8 mouse cellular contexts compared by ENCODE assay signal in genomic region chr16:93684441-93684840, GRCm38 (mm10). TPM values are rescaled to one million over a fixed set of nuclear protein-coding genes. Genes with fewer than 3 reads are reported as not detected.
DNase-seq lines count a peak whose midpoint lies in the region; ATAC-seq and TF ChIP-seq lines count a peak whose summit lies in the region.
"Had no signal": no experiment of that assay in that cellular context is flagged by ENCODE, and none has a peak within 500 bp of the region (broad histone marks: within the 10 kb centered on the region; RNA-seq: fewer than 3 reads in every experiment).

No protein-coding gene starts in this region.

- H3K4me2 ChIP-seq in embryonic facial prominence, embryonic 12.5 days (replicated peaks) = peak overlapping the region; percentile 86; the same call in 1 of the 2 replicates
- H3K4me2 ChIP-seq in intestine, postnatal 0 days (replicated peaks; ENCODE audit: low read depth) = peak overlapping the region; percentile 97; the same call in 1 of the 2 replicates

- DNase-seq in left cerebral cortex, adult 2 months (ENCODE audit: extremely low spot score in 1 of 2, low spot score in 2 of 2) = no peak
- DNase-seq in left cerebral cortex, adult 8-10 months (ENCODE audit: low spot score in 2 of 2) = no peak
- no peak for DNase-seq in thymus, postnatal 4 days
- DNase-seq in cerebellum, postnatal 36 days = no peak

- peaks cover 11% of the 10 kb centered on the region for H3K4me1 ChIP-seq in embryonic facial prominence, embryonic 12.5 days
- 0 out of 2 replicates have a peak, but pooled peaks cover 3% of the 10 kb centered on the region for H3K4me1 ChIP-seq in intestine, postnatal 0 days (replicated peaks; ENCODE audit: control insufficient read depth, insufficient read depth, low read length)
- peaks cover 12% of the 10 kb centered on the region for H3K4me1 ChIP-seq in small intestine, adult 2 months (ENCODE audit: control insufficient read depth, insufficient read depth, insufficient read length, low read length)

- WGBS in embryonic facial prominence, embryonic 12.5 days = 32% methylated on average over 7 of the region's 7 CpGs
- 59% methylated on average over 7 of the region's 7 CpGs for WGBS in intestine, postnatal 0 days
- 78% methylated on average over 7 of the region's 7 CpGs for WGBS in small intestine, adult 2 months

- peaks cover 49% of the 10 kb centered on the region for H3K27me3 ChIP-seq in embryonic facial prominence, embryonic 12.5 days
- peaks cover 15% of the 10 kb centered on the region for H3K27me3 ChIP-seq in intestine, postnatal 0 days (replicated peaks; ENCODE audit: control insufficient read depth, insufficient read depth, low read length)
- peaks cover 7% of the 10 kb centered on the region for H3K27me3 ChIP-seq in small intestine, adult 2 months (ENCODE audit: control insufficient read depth, insufficient read depth, low read length)

- TF ChIP-seq CTCF in left cerebral cortex, adult 2 months (IDR thresholded peaks at IDR 0.05) = no peak
- no peak for TF ChIP-seq CTCF in intestine, postnatal 0 days (IDR thresholded peaks at IDR 0.05; ENCODE audit: low read depth)
- no peak for TF ChIP-seq CTCF in small intestine, adult 2 months (IDR thresholded peaks at IDR 0.05; ENCODE audit: extremely low read depth, insufficient read length, insufficient replicate concordance, low read depth, low read length)

- ATAC-seq in embryonic facial prominence, embryonic 12.5 days (ENCODE audit: insufficient number of reproducible peaks, insufficient read depth, low FRiP score, low TSS enrichment) = no peak
- ATAC-seq in intestine, postnatal 0 days = no peak

- no peak for TF ChIP-seq POLR2A in small intestine, adult 2 months (IDR thresholded peaks at IDR 0.05; ENCODE audit: low read depth, low read length)

- H3K9ac ChIP-seq in embryonic facial prominence, embryonic 12.5 days = no peak overlapping the region
- H3K9ac ChIP-seq in intestine, postnatal 0 days (ENCODE audit: low read depth, low read length) = no peak overlapping the region

- H3K36me3 ChIP-seq in embryonic facial prominence, embryonic 12.5 days = no peaks in the 10 kb centered on the region
- H3K36me3 ChIP-seq in intestine, postnatal 0 days (ENCODE audit: control insufficient read depth, insufficient read depth) = no peaks in the 10 kb centered on the region
- no peaks in the 10 kb centered on the region for H3K36me3 ChIP-seq in small intestine, adult 2 months (ENCODE audit: control insufficient read depth, insufficient read depth, low read length)

- peak overlapping the region; percentile 58; the same call in 1 of the 2 replicates for H3K4me3 ChIP-seq in left cerebral cortex, adult 2 months
- 0 out of 2 replicates have a peak overlapping the region, but pooled peaks have one; percentile 9 for H3K4me3 ChIP-seq in embryonic facial prominence, embryonic 12.5 days
- peak overlapping the region; percentile 51; the same call in 1 of the 2 replicates for H3K4me3 ChIP-seq in intestine, postnatal 0 days (ENCODE audit: low read depth, low read length)
- peak overlapping the region; percentile 29 for H3K4me3 ChIP-seq in small intestine, adult 2 months (ENCODE audit: low read depth, low read length)

- H3K27ac ChIP-seq in left cerebral cortex, adult 2 months = no peak overlapping the region
- H3K27ac ChIP-seq in embryonic facial prominence, embryonic 12.5 days = no peak overlapping the region
- no peak overlapping the region for H3K27ac ChIP-seq in intestine, postnatal 0 days (ENCODE audit: low read depth, low read length)
- no peak overlapping the region for H3K27ac ChIP-seq in small intestine, adult 2 months (ENCODE audit: insufficient read depth, low read depth, low read length)

- intact Hi-C loops in left cerebral cortex, adult 2 months (cut with DNase I) = loop anchor here (10.0 kb wide), 2 partner anchors 80 to 230 kb away; no protein-coding TSS in a partner anchor

- H3K9me3 ChIP-seq in embryonic facial prominence, embryonic 12.5 days = no peaks in the 10 kb centered on the region
- H3K9me3 ChIP-seq in intestine, postnatal 0 days (ENCODE audit: control insufficient read depth) = no peaks in the 10 kb centered on the region

RNA-seq across cellular contexts. Expression of gene Cbr3, which starts 1.4 kb away (rescaled TPM):
- 10 to 100 TPM; 16.1 to 16.9 TPM for total RNA-seq in left cerebral cortex, adult 2 months (2021)
- total RNA-seq in left cerebral cortex, adult 8-10 months (2022) = 10 to 100 TPM; 16.5 to 20.8 (median 18.6) TPM
- 3.3 and 4.4 TPM in 2 replicates for polyA plus RNA-seq in embryonic facial prominence, embryonic 12.5 days (2016; fragmentation: Nextera tagmentation; extraction: Ambion mirVana)
- 5.9 and 7.6 TPM in 2 replicates for polyA plus RNA-seq in intestine, postnatal 0 days (2015; fragmentation: Nextera tagmentation; extraction: Ambion mirVana)
- polyA plus RNA-seq in small intestine, adult 2 months (2012; rRNA removed) = 4.0 and 39.0 TPM in 2 replicates

RNA-seq across cellular contexts. Expression of gene Dop1b, which starts 27.3 kb away (rescaled TPM):
- 100 to 1,000 TPM in 1 of 2 experiments, 10 to 100 TPM in 1; 98.5 to 117 TPM for total RNA-seq in left cerebral cortex, adult 2 months (2021)
- 100 to 1,000 TPM in 2 of 4 experiments, 10 to 100 TPM in 2; 87.2 to 123 (median 102) TPM for total RNA-seq in left cerebral cortex, adult 8-10 months (2022)
- polyA plus RNA-seq in embryonic facial prominence, embryonic 12.5 days (2016; fragmentation: Nextera tagmentation; extraction: Ambion mirVana) = 11.9 and 12.2 TPM in 2 replicates
- 17.2 and 21.2 TPM in 2 replicates for polyA plus RNA-seq in intestine, postnatal 0 days (2015; fragmentation: Nextera tagmentation; extraction: Ambion mirVana)
- polyA plus RNA-seq in small intestine, adult 2 months (2012; rRNA removed) = 42.9 and 94.1 TPM in 2 replicates

RNA-seq across cellular contexts. Expression of gene Gm5678, which starts 56.5 kb away (rescaled TPM):
- total RNA-seq in left cerebral cortex, adult 2 months (2021) = 1 to 10 TPM; 2.8 to 3.1 TPM
- 1 to 10 TPM; 2.9 to 3.5 (median 3.3) TPM for total RNA-seq in left cerebral cortex, adult 8-10 months (2022)
- polyA plus RNA-seq in embryonic facial prominence, embryonic 12.5 days (2016; fragmentation: Nextera tagmentation; extraction: Ambion mirVana) = not detected in 2 replicates
- polyA plus RNA-seq in intestine, postnatal 0 days (2015; fragmentation: Nextera tagmentation; extraction: Ambion mirVana) = 0.16 TPM in 1 of 2 replicates, not detected in the other
- polyA plus RNA-seq in small intestine, adult 2 months (2012; rRNA removed) = not detected in 2 replicates
- polyA plus RNA-seq: liver, embryonic 16.5 days had no signal
